Mouse (Mus musculus): ENCODE data around the gene Kctd10. TPM values are rescaled to one million over a fixed set of nuclear protein-coding genes. Genes with fewer than 3 reads are reported as not detected.

The Kctd10 gene
- polyA plus RNA-seq, 1 experiment from 2014 or later, result 111 TPM

GRCm38 (mm10) chr5:114416855-114417254 is 36.5 kb upstream of the Kctd10 start:
- Histone ChIP-seq H3K4me2 (ENCODE audit: low read depth, low read length) (no peak overlapping the region), H3K27ac (replicated peaks; ENCODE audit: low read depth, low read length) (no peak overlapping the region), H3K9me3 (ENCODE audit: control insufficient read depth, low read length) (no peaks in the 10 kb centered on the region), H3K36me3 (ENCODE audit: control insufficient read depth, insufficient read depth, low read length) (peaks cover 97% of the 10 kb centered on the region), H3K4me1 (ENCODE audit: control insufficient read depth, insufficient read depth, low read length) (no peaks in the 10 kb centered on the region), H3K9ac (ENCODE audit: low read depth, low read length) (no peak overlapping the region), H3K27me3 (replicated peaks; ENCODE audit: control insufficient read depth, insufficient read depth, low read length) (no peaks in the 10 kb centered on the region), H3K4me3 (ENCODE audit: low read depth, low read length) (no peak overlapping the region)
- WGBS, result 80% methylated on average over 7 of the region's 8 CpGs
- DNase-seq (ENCODE audit: low spot score) (no peak), ATAC-seq (ENCODE audit: low read depth) (no peak)

- 89% methylated on average over 5 of the region's 5 CpGs for WGBS
- peaks cover 100% of the 10 kb centered on the region for H3K36me3 ChIP-seq (ENCODE audit: control insufficient read depth, insufficient read depth, low read length)
Observed at GRCm38 (mm10) chr5:114415606-114416005, 35.3 kb upstream of the Kctd10 start.

GRCm38 (mm10) chr5:114413067-114413735 is 32.9 kb upstream of the Kctd10 start:
- Histone ChIP-seq H3K9ac (ENCODE audit: low read depth, low read length) (no peak overlapping the region), H3K9me3 (ENCODE audit: control insufficient read depth, low read length) (no peaks in the 10 kb centered on the region), H3K27ac (replicated peaks; ENCODE audit: low read depth, low read length) (no peak overlapping the region), H3K4me3 (ENCODE audit: low read depth, low read length) (no peak overlapping the region), H3K27me3 (replicated peaks; ENCODE audit: control insufficient read depth, insufficient read depth, low read length) (no peaks in the 10 kb centered on the region), H3K36me3 (ENCODE audit: control insufficient read depth, insufficient read depth, low read length) (peaks cover 100% of the 10 kb centered on the region), H3K4me1 (ENCODE audit: control insufficient read depth, insufficient read depth, low read length) (no peaks in the 10 kb centered on the region), H3K4me2 (ENCODE audit: low read depth, low read length) (no peak overlapping the region)
- ATAC-seq (ENCODE audit: low read depth) (no peak), DNase-seq (ENCODE audit: low spot score) (no peak)
- WGBS, result 66% methylated on average over 16 of the region's 16 CpGs

More at GRCm38 (mm10) chr5:114415606-114416005, 35.3 kb upstream of the Kctd10 start:
- Histone ChIP-seq H3K27ac (replicated peaks; ENCODE audit: low read depth, low read length) (no peak overlapping the region), H3K4me1 (ENCODE audit: control insufficient read depth, insufficient read depth, low read length) (no peaks in the 10 kb centered on the region), H3K9ac (ENCODE audit: low read depth, low read length) (no peak overlapping the region), H3K4me2 (ENCODE audit: low read depth, low read length) (no peak overlapping the region), H3K4me3 (ENCODE audit: low read depth, low read length) (no peak overlapping the region), H3K27me3 (replicated peaks; ENCODE audit: control insufficient read depth, insufficient read depth, low read length) (no peaks in the 10 kb centered on the region), H3K9me3 (ENCODE audit: control insufficient read depth, low read length) (no peaks in the 10 kb centered on the region)
- ATAC-seq (ENCODE audit: low read depth), result no peak
- no peak for DNase-seq (ENCODE audit: low spot score)

- Histone ChIP-seq H3K4me3 (ENCODE audit: low read depth, low read length) (no peak overlapping the region), H3K36me3 (ENCODE audit: control insufficient read depth, insufficient read depth, low read length) (peaks cover 100% of the 10 kb centered on the region), H3K27ac (replicated peaks; ENCODE audit: low read depth, low read length) (no peak overlapping the region), H3K4me2 (ENCODE audit: low read depth, low read length) (no peak overlapping the region), H3K27me3 (replicated peaks; ENCODE audit: control insufficient read depth, insufficient read depth, low read length) (no peaks in the 10 kb centered on the region), H3K9me3 (ENCODE audit: control insufficient read depth, low read length) (no peaks in the 10 kb centered on the region), H3K9ac (ENCODE audit: low read depth, low read length) (no peak overlapping the region), H3K4me1 (ENCODE audit: control insufficient read depth, insufficient read depth, low read length) (no peaks in the 10 kb centered on the region)
- WGBS, result 68% methylated on average over 23 of the region's 23 CpGs
- DNase-seq (ENCODE audit: low spot score) (peak; percentile 51), ATAC-seq (ENCODE audit: low read depth) (peak; percentile 56; the same call in 1 of the 2 replicates)
Observed at GRCm38 (mm10) chr5:114412361-114412998, 32.2 kb upstream of the Kctd10 start.

- 86% methylated on average over 13 of the region's 13 CpGs for WGBS
- Histone ChIP-seq H3K9ac (ENCODE audit: low read depth, low read length) (no peak overlapping the region), H3K4me1 (ENCODE audit: control insufficient read depth, insufficient read depth, low read length) (no peaks in the 10 kb centered on the region), H3K27me3 (replicated peaks; ENCODE audit: control insufficient read depth, insufficient read depth, low read length) (no peaks in the 10 kb centered on the region), H3K4me2 (ENCODE audit: low read depth, low read length) (no peak overlapping the region), H3K4me3 (ENCODE audit: low read depth, low read length) (no peak overlapping the region), H3K36me3 (ENCODE audit: control insufficient read depth, insufficient read depth, low read length) (peaks cover 100% of the 10 kb centered on the region), H3K27ac (replicated peaks; ENCODE audit: low read depth, low read length) (no peak overlapping the region), H3K9me3 (ENCODE audit: control insufficient read depth, low read length) (no peaks in the 10 kb centered on the region)
- ATAC-seq (ENCODE audit: low read depth), result no peak
- peak; percentile 21 for DNase-seq (ENCODE audit: low spot score)
Observed at GRCm38 (mm10) chr5:114410429-114410828, 30.1 kb upstream of the Kctd10 start.

GRCm38 (mm10) chr5:114408846-114409245 is 28.5 kb upstream of the Kctd10 start:
- DNase-seq (ENCODE audit: low spot score) (no peak), ATAC-seq (ENCODE audit: low read depth) (no peak)
- 85% methylated on average over 11 of the region's 11 CpGs for WGBS
- H3K27me3 ChIP-seq (replicated peaks; ENCODE audit: control insufficient read depth, insufficient read depth, low read length), result no peaks in the 10 kb centered on the region
- no peaks in the 10 kb centered on the region for H3K4me1 ChIP-seq (ENCODE audit: control insufficient read depth, insufficient read depth, low read length)
- H3K36me3 ChIP-seq (ENCODE audit: control insufficient read depth, insufficient read depth, low read length), result peaks cover 100% of the 10 kb centered on the region
- H3K9me3 ChIP-seq (ENCODE audit: control insufficient read depth, low read length), result no peaks in the 10 kb centered on the region
- no peak overlapping the region for H3K27ac ChIP-seq (replicated peaks; ENCODE audit: low read depth, low read length)
- no peak overlapping the region for H3K9ac ChIP-seq (ENCODE audit: low read depth, low read length)
- H3K4me3 ChIP-seq (ENCODE audit: low read depth, low read length), result no peak overlapping the region
- no peak overlapping the region for H3K4me2 ChIP-seq (ENCODE audit: low read depth, low read length)

- Histone ChIP-seq H3K27ac (replicated peaks; ENCODE audit: low read depth, low read length) (no peak overlapping the region), H3K9ac (ENCODE audit: low read depth, low read length) (no peak overlapping the region), H3K4me2 (ENCODE audit: low read depth, low read length) (no peak overlapping the region), H3K27me3 (replicated peaks; ENCODE audit: control insufficient read depth, insufficient read depth, low read length) (no peaks in the 10 kb centered on the region), H3K4me3 (ENCODE audit: low read depth, low read length) (no peak overlapping the region), H3K9me3 (ENCODE audit: control insufficient read depth, low read length) (no peaks in the 10 kb centered on the region), H3K4me1 (ENCODE audit: control insufficient read depth, insufficient read depth, low read length) (no peaks in the 10 kb centered on the region), H3K36me3 (ENCODE audit: control insufficient read depth, insufficient read depth, low read length) (peaks cover 100% of the 10 kb centered on the region)
- WGBS, result 87% methylated on average over 8 of the region's 9 CpGs
- no peak; the same call in 1 of the 2 replicates for ATAC-seq (ENCODE audit: low read depth)
- no peak for DNase-seq (ENCODE audit: low spot score)
Observed at GRCm38 (mm10) chr5:114407810-114408209, 27.5 kb upstream of the Kctd10 start.

- ATAC-seq (ENCODE audit: low read depth) (peak; percentile 9; the same call in 1 of the 2 replicates), DNase-seq (ENCODE audit: low spot score) (peak; percentile 52)
- 76% methylated on average over 10 of the region's 10 CpGs for WGBS
Observed at GRCm38 (mm10) chr5:114407269-114407668, 27.0 kb upstream of the Kctd10 start.

GRCm38 (mm10) chr5:114406592-114406991 is 26.3 kb upstream of the Kctd10 start:
- ATAC-seq (ENCODE audit: low read depth) (no peak), DNase-seq (ENCODE audit: low spot score) (no peak)
- Histone ChIP-seq H3K27ac (replicated peaks; ENCODE audit: low read depth, low read length) (no peak overlapping the region), H3K9me3 (ENCODE audit: control insufficient read depth, low read length) (no peaks in the 10 kb centered on the region), H3K9ac (ENCODE audit: low read depth, low read length) (no peak overlapping the region), H3K4me2 (ENCODE audit: low read depth, low read length) (no peak overlapping the region), H3K4me3 (ENCODE audit: low read depth, low read length) (no peak overlapping the region), H3K27me3 (replicated peaks; ENCODE audit: control insufficient read depth, insufficient read depth, low read length) (no peaks in the 10 kb centered on the region), H3K36me3 (ENCODE audit: control insufficient read depth, insufficient read depth, low read length) (peaks cover 100% of the 10 kb centered on the region), H3K4me1 (ENCODE audit: control insufficient read depth, insufficient read depth, low read length) (no peaks in the 10 kb centered on the region)
- 83% methylated on average over 14 of the region's 14 CpGs for WGBS

More at GRCm38 (mm10) chr5:114407269-114407668, 27.0 kb upstream of the Kctd10 start:
- Histone ChIP-seq H3K4me3 (ENCODE audit: low read depth, low read length) (no peak overlapping the region), H3K4me1 (ENCODE audit: control insufficient read depth, insufficient read depth, low read length) (no peaks in the 10 kb centered on the region), H3K36me3 (ENCODE audit: control insufficient read depth, insufficient read depth, low read length) (peaks cover 100% of the 10 kb centered on the region), H3K9me3 (ENCODE audit: control insufficient read depth, low read length) (no peaks in the 10 kb centered on the region), H3K27me3 (replicated peaks; ENCODE audit: control insufficient read depth, insufficient read depth, low read length) (no peaks in the 10 kb centered on the region), H3K9ac (ENCODE audit: low read depth, low read length) (no peak overlapping the region), H3K4me2 (ENCODE audit: low read depth, low read length) (no peak overlapping the region), H3K27ac (replicated peaks; ENCODE audit: low read depth, low read length) (no peak overlapping the region)
